Mouse (Mus musculus) erythroblast, embryonic 14.5 days (primary cell): ENCODE measurements around the gene Grm1.

Experiments used
- GATA1 ChIP-seq: IDR thresholded peaks from 2 replicates; pipeline ENCODE4 v1.6.1; 2012; ENCODE audit warnings: low read length, inconsistent platforms, mixed read lengths
- TAL1 ChIP-seq: IDR thresholded peaks from 3 replicates; pipeline ENCODE4 v1.6.1; 2012; ENCODE audit warnings: low read length, inconsistent platforms, mixed read lengths

- no peak for TF ChIP-seq GATA1
- TF ChIP-seq TAL1, result no peak
Measured at GRCm38 (mm10) chr10:10964490-10965150, 117.5 kb downstream of the Grm1 start.
